Mouse (Mus musculus): ENCODE results near the gene Taar3. TPM values are rescaled to one million over a fixed set of nuclear protein-coding genes. Genes with fewer than 3 reads are reported as not detected.

The Taar3 gene
- total RNA-seq (2023): not detected

GRCm38 (mm10) chr10:23949508-23950005, at the start of gene Taar3:
Taar3 (plus strand) TSS chr10:23949558.

DNA sequence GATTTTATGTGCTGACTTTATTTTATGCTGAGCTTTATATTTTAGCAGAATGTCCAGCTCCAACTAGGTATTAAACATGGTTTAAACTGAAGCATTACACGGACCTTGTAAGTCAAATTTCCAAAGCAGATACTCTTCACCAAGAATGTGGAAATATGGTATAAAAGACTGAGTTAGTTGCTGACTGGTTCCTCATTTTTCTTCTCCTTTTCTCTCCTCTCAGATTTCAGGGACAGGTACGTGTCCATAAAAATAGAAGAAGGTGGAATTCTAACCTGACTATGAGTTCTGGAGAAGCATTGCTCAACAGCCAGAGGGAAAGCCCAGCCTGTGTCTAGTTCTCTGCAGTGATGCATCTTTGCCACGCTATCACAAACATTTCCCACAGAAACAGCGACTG, 29.3 kb upstream of the Taar3 start, which contains the start of gene Taar1:
TSS of gene Taar1 (plus strand) at position 301 of the 400 bp plus-strand sequence.

GRCm38 (mm10) chr10:23938312-23938711, 11.0 kb upstream of the Taar3 start, which contains the start of gene Taar2:
Taar2 (plus strand) TSS chr10:23938572.

DNA sequence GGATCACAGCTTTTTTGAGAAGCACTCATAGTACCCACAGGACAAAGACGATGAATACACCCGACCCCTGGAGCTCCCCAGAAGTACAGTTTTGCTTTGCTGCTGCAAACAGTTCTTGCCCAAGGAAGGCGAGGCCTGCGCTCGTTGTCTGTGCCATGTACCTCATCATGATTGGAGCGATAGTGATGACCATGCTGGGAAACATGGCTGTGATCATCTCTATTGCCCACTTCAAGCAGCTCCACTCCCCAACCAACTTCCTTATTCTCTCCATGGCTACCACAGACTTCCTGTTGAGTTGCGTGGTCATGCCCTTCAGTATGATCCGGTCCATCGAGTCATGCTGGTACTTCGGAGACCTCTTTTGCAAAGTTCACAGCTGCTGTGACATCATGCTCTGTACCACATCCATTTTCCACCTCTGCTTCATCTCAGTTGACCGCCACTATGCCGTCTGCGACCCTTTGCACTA, 11.1 kb downstream of the Taar3 start, which contains the start of gene Taar4:
TSS of gene Taar4 (plus strand) at position 51 of the 472 bp plus-strand sequence.

DNA sequence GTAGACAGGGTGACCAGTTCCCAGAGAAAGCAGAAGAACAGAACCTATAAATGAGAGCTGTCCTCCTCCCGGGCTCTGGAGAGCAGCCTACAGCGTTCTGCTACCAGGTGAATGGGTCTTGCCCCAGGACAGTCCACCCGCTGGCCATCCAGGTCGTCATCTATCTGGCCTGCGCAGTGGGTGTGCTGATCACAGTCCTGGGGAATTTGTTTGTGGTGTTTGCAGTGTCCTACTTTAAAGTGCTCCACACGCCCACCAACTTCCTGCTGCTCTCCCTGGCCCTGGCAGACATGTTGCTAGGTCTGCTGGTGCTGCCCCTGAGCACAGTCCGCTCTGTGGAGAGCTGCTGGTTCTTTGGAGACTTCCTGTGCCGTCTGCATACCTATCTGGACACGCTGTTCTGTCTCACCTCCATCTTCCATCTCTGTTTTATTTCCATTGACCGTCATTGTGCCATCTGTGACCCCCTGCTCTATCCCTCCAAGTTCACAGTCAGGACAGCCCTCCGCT, 21.4 kb downstream of the Taar3 start, which contains the start of gene Taar5:
TSS of gene Taar5 (plus strand) at position 51 of the 510 bp plus-strand sequence.

GRCm38 (mm10) chr10:23985546-23985945, 36.2 kb downstream of the Taar3 start, which contains the start of gene Taar6:
Taar6 (minus strand) TSS chr10:23985646.

DNA sequence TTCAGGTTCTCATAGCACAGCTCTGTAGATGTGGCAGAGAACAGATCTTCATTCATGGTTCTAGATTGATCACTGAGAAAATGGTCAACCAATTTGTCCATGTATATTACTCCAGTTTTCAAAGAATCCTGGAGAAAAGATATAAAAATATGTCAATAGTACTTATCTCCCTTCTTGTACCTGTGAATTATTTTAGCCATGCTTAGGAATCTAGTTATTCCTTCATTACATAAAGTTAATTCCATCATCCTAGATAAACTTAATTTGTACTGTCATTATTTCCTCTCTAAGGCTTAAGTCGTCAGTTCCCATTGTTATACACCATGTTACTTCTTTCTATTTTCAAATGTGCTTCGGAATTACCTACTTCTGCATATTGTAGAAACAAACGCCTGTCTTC, 44.0 kb downstream of the Taar3 start, which contains the start of gene Taar7a:
TSS of gene Taar7a (minus strand) at position 101 of the 400 bp plus-strand sequence.

GRCm38 (mm10) chr10:23999639-24000038, 50.3 kb downstream of the Taar3 start, which contains the start of gene Taar7b:
Taar7b (plus strand) TSS chr10:23999939.

Other genes with a start within 250 kb of the Taar3 start
- gene Rps12, start 162.3 kb upstream of the Taar3 start, total RNA-seq (2023): 1,000 to 10,000 TPM; 1,223 to 1,291 TPM
- gene Slc18b1, start 152.6 kb upstream of the Taar3 start, total RNA-seq (2023): under 1 TPM in 1 of 2 experiments, not detected in 1; 0.18 TPM
- not detected for gene Vnn3, start 98.1 kb upstream of the Taar3 start, total RNA-seq (2023)
- gene Vnn1, start 54.9 kb upstream of the Taar3 start, total RNA-seq (2023): not detected
- not detected for gene Taar1, start 29.2 kb upstream of the Taar3 start, total RNA-seq (2023)
- not detected for gene Taar2, start 11.0 kb upstream of the Taar3 start, total RNA-seq (2023)
- not detected for gene Taar4, start 10.9 kb downstream of the Taar3 start, total RNA-seq (2023)
- gene Taar5, start 21.1 kb downstream of the Taar3 start, total RNA-seq (2023): not detected
- not detected for gene Taar6, start 36.1 kb downstream of the Taar3 start, total RNA-seq (2023)
- not detected for gene Taar7a, start 43.9 kb downstream of the Taar3 start, total RNA-seq (2023)
- not detected for gene Taar7b, start 50.4 kb downstream of the Taar3 start, total RNA-seq (2023)
- gene Taar7d, start 77.7 kb downstream of the Taar3 start, total RNA-seq (2023): not detected
- gene Taar7e, start 88.1 kb downstream of the Taar3 start, total RNA-seq (2023): not detected
- gene Taar7f, start 100.0 kb downstream of the Taar3 start, total RNA-seq (2023): not detected
- not detected for gene Taar8a, start 126.9 kb downstream of the Taar3 start, total RNA-seq (2023)
- gene Taar8b, start 142.7 kb downstream of the Taar3 start, total RNA-seq (2023): not detected
- gene Taar8c, start 152.4 kb downstream of the Taar3 start, total RNA-seq (2023): not detected
- gene Taar9, start 160.0 kb downstream of the Taar3 start, total RNA-seq (2023): not detected
- gene Stx7, start 199.7 kb downstream of the Taar3 start, total RNA-seq (2023): 100 to 1,000 TPM; 104 to 126 TPM